Mouse (Mus musculus) testis, adult 2 months (tissue): ENCODE results near the gene Gab2.

Experiments
- CTCF ChIP-seq: fragments of 200-500 bp; IDR thresholded peaks from 2 replicates; pipeline ENCODE4 v1.5.1; 2012; ENCODE audit warnings: low read depth, mild to moderate bottlenecking, inconsistent platforms, low read length, moderate library complexity; ENCODE audit not compliant: control insufficient read depth, insufficient read depth, insufficient replicate concordance
- POLR2A ChIP-seq: fragments of 200-500 bp; IDR thresholded peaks from 2 replicates; pipeline ENCODE4 v1.6.1; 2012; ENCODE audit warnings: low read depth, mild to moderate bottlenecking, inconsistent platforms, low read length, moderate library complexity; ENCODE audit not compliant: control insufficient read depth

GRCm38 (mm10) chr7:97348836-97349235 is 267.4 kb downstream of the Gab2 start:
- TF ChIP-seq POLR2A (no peak), CTCF (no peak)
